Mouse (Mus musculus): Measurements from ENCODE around the gene Gdi2. TPM values are rescaled to one million over a fixed set of nuclear protein-coding genes. Genes with fewer than 3 reads are reported as not detected.

Gdi2 gene
- total RNA-seq, 1 experiment from 2014 or later: 514 TPM

GRCm38 (mm10) chr13:3544077-3544874, 6.4 kb downstream of the Gdi2 start:
- no peak for ATAC-seq (replicated peaks; ENCODE audit: insufficient number of reproducible peaks, low FRiP score, low TSS enrichment, poor library complexity, severe bottlenecking)

- ATAC-seq (replicated peaks; ENCODE audit: insufficient number of reproducible peaks, low FRiP score, low TSS enrichment, poor library complexity, severe bottlenecking): peak; percentile 37; the same call in 1 of the 2 replicates
Measured at GRCm38 (mm10) chr13:3544925-3545324, 7.1 kb downstream of the Gdi2 start.

- ATAC-seq (replicated peaks; ENCODE audit: insufficient number of reproducible peaks, low FRiP score, low TSS enrichment, poor library complexity, severe bottlenecking): no peak
Measured at GRCm38 (mm10) chr13:3547410-3547809, 9.5 kb downstream of the Gdi2 start.

GRCm38 (mm10) chr13:3547856-3548255, 10.0 kb downstream of the Gdi2 start:
- ATAC-seq (replicated peaks; ENCODE audit: insufficient number of reproducible peaks, low FRiP score, low TSS enrichment, poor library complexity, severe bottlenecking): peak; percentile 71

GRCm38 (mm10) chr13:3563130-3563529, 25.3 kb downstream of the Gdi2 start:
- no peak for ATAC-seq (replicated peaks; ENCODE audit: insufficient number of reproducible peaks, low FRiP score, low TSS enrichment, poor library complexity, severe bottlenecking)

- ATAC-seq (replicated peaks; ENCODE audit: insufficient number of reproducible peaks, low FRiP score, low TSS enrichment, poor library complexity, severe bottlenecking): no peak
Measured at GRCm38 (mm10) chr13:3563953-3564352, 26.1 kb downstream of the Gdi2 start.

GRCm38 (mm10) chr13:3590789-3591188, 52.9 kb downstream of the Gdi2 start:
- no peak for ATAC-seq (replicated peaks; ENCODE audit: insufficient number of reproducible peaks, low FRiP score, low TSS enrichment, poor library complexity, severe bottlenecking)

- no peak for ATAC-seq (replicated peaks; ENCODE audit: insufficient number of reproducible peaks, low FRiP score, low TSS enrichment, poor library complexity, severe bottlenecking)
Measured at GRCm38 (mm10) chr13:3594311-3594710, 56.4 kb downstream of the Gdi2 start.

GRCm38 (mm10) chr13:3596232-3596631, 58.4 kb downstream of the Gdi2 start:
- ATAC-seq (replicated peaks; ENCODE audit: insufficient number of reproducible peaks, low FRiP score, low TSS enrichment, poor library complexity, severe bottlenecking): no peak

GRCm38 (mm10) chr13:3609780-3610117, 71.9 kb downstream of the Gdi2 start:
- ATAC-seq (replicated peaks; ENCODE audit: insufficient number of reproducible peaks, low FRiP score, low TSS enrichment, poor library complexity, severe bottlenecking): no peak

GRCm38 (mm10) chr13:3610118-3610794, 72.4 kb downstream of the Gdi2 start:
- peak; percentile 14; the same call in 1 of the 2 replicates for ATAC-seq (replicated peaks; ENCODE audit: insufficient number of reproducible peaks, low FRiP score, low TSS enrichment, poor library complexity, severe bottlenecking)

GRCm38 (mm10) chr13:3610795-3611438, 73.1 kb downstream of the Gdi2 start, which contains the start of gene Fam208b:
Gene Fam208b, minus strand, starts transcription at chr13:3611108.
- ATAC-seq (replicated peaks; ENCODE audit: insufficient number of reproducible peaks, low FRiP score, low TSS enrichment, poor library complexity, severe bottlenecking): peak; percentile 99

Other genes with a start within 250 kb of the Gdi2 start
- 40.1 to 94.3 TPM (median 40.6 TPM) in 3 replicates for gene Fam208b, start 73.0 kb downstream of the Gdi2 start, total RNA-seq (2017)
- gene Asb13, start 96.0 kb downstream of the Gdi2 start, total RNA-seq (2017): 11.3 to 47.5 TPM (median 22.3 TPM) in 3 replicates

All from monocyte, adult 5-6 weeks (primary cell).